Mouse (Mus musculus) ES-E14 (cell line): Measurements from ENCODE around the gene Hinfp. TPM values are rescaled to one million over a fixed set of nuclear protein-coding genes. Genes with fewer than 3 reads are reported as not detected.

ENCODE experiments used
- DNase-seq: peaks from one replicate; pipeline ENCODE4 v3.0.0-alpha.2; 2013; ENCODE audit warnings: low read depth, low spot score
- H3K27ac ChIP-seq: 2 replicates; pipeline ENCODE4 v1.5.1; 2012; ENCODE audit warnings: low read depth, mild to moderate bottlenecking, low read length, moderate library complexity, mixed read lengths; ENCODE audit not compliant: poor library complexity, insufficient read depth, severe bottlenecking
- H3K36me3 ChIP-seq: 2 replicates; pipeline ENCODE4 v1.6.1; 2012; ENCODE audit warnings: mild to moderate bottlenecking, low read length, moderate library complexity, mixed read lengths; ENCODE audit not compliant: control insufficient read depth, poor library complexity, insufficient read depth, severe bottlenecking
- H3K4me1 ChIP-seq, 2 experiments: fragments of 150-350 bp in 1 of 2; sonication (generic) in 1 of 2; 2 replicates each; pipeline ENCODE4 v1.6.1; 2012; ENCODE audit warnings: low read length in 2 of 2, mild to moderate bottlenecking in 1 of 2, mixed read lengths in 1 of 2; ENCODE audit not compliant: control insufficient read depth in 2 of 2, insufficient read depth in 2 of 2, poor library complexity in 1 of 2
- H3K4me3 ChIP-seq, 2 experiments: fragments of 150-350 bp in 1 of 2; sonication (generic) in 1 of 2; 2 replicates each; pipeline ENCODE4 v1.5.1; 2012; ENCODE audit warnings: low read length in 2 of 2, low read depth in 1 of 2, mild to moderate bottlenecking in 1 of 2, mixed read lengths in 1 of 2; ENCODE audit not compliant: insufficient read depth in 1 of 2, poor library complexity in 1 of 2, severe bottlenecking in 1 of 2
- H3K9ac ChIP-seq: 2 replicates; pipeline ENCODE4 v1.6.1; 2012; ENCODE audit warnings: low read depth, mild to moderate bottlenecking, low read length, mixed read lengths; ENCODE audit not compliant: poor library complexity, insufficient read depth, severe bottlenecking
- H3K9me3 ChIP-seq: fragments of 150-350 bp; sonication (generic); 2 replicates; pipeline ENCODE4 v1.6.1; 2012; ENCODE audit warnings: low read depth, mild to moderate bottlenecking, low read length; ENCODE audit not compliant: control insufficient read depth, insufficient read depth
- CHD2 ChIP-seq: IDR thresholded peaks from 2 replicates; pipeline ENCODE4 v1.6.1; 2014; ENCODE audit warnings: mild to moderate bottlenecking, low read depth, low read length, inconsistent platforms
- HCFC1 ChIP-seq: IDR thresholded peaks from 2 replicates; pipeline ENCODE4 v1.6.1; 2012; ENCODE audit warnings: low read length, inconsistent platforms, borderline replicate concordance; ENCODE audit not compliant: insufficient read depth
- MAFK ChIP-seq: IDR thresholded peaks from 2 replicates; pipeline ENCODE4 v1.6.1; 2014; ENCODE audit warnings: mild to moderate bottlenecking, low read depth, low read length, inconsistent platforms; ENCODE audit not compliant: insufficient read depth
- ZC3H11A ChIP-seq: IDR thresholded peaks from 2 replicates; pipeline ENCODE4 v1.6.1; 2012; ENCODE audit warnings: low read depth, mild to moderate bottlenecking, inconsistent platforms, low read length, borderline replicate concordance
- ZNF384 ChIP-seq: IDR thresholded peaks from 2 replicates; pipeline ENCODE4 v1.6.1; 2012; ENCODE audit warnings: low read depth, low read length, inconsistent platforms
- in situ Hi-C, 2 experiments: fragments of 600-800 bp; cut with MboI; formaldehyde crosslinking; loops; one replicate each; pipeline ENCODE4 v1.15.1; 2025; ENCODE audit warnings: low sequenced_read_pairs in 2 of 2, inconsistent platforms in 1 of 2; ENCODE audit not compliant: unreplicated experiment in 2 of 2
- total RNA-seq: library from RNA; depleted of rRNA; stranded (reverse); fragments of 300-350 nt; gene quantifications from 2 replicates; pipeline ENCODE4 v1.2.3, GENCODE M21; 2012

The Hinfp gene
- total RNA-seq, 1 experiment = 29.1 TPM

GRCm38 (mm10) chr9:44327926-44328325, 22.5 kb upstream of the Hinfp start:
- peaks cover 0 to 6% of the 10 kb centered on the region in 2 experiments; a peak in 1 of 4 replicates for H3K4me1 ChIP-seq
- H3K9me3 ChIP-seq = no peaks in the 10 kb centered on the region
- in situ Hi-C loops = no loop called here
- peak overlapping the region; percentile 92; the same call in 1 of the 2 replicates for H3K9ac ChIP-seq
- no peak overlapping the region for H3K27ac ChIP-seq
- H3K36me3 ChIP-seq = peaks cover 10% of the 10 kb centered on the region; the same call in 1 of the 2 replicates
- TF ChIP-seq ZC3H11A (no peak), MAFK (no peak), ZNF384 (no peak), HCFC1 (no peak), CHD2 (no peak)
- peak overlapping the region; percentile 77 to 92 for H3K4me3 ChIP-seq
- no peak for DNase-seq

- Histone ChIP-seq H3K4me3 (peak overlapping the region; percentile 77 to 92), H3K9me3 (no peaks in the 10 kb centered on the region), H3K4me1 (peaks cover 2 to 3% of the 10 kb centered on the region in 2 experiments; a peak in 2 of 4 replicates), H3K27ac (peak overlapping the region; percentile 59), H3K36me3 (peaks cover 6% of the 10 kb centered on the region; the same call in 1 of the 2 replicates), H3K9ac (peak overlapping the region; percentile 92)
- DNase-seq = no peak
- no peak for TF ChIP-seq MAFK
- TF ChIP-seq HCFC1 = 0 out of 2 replicates have a peak, but pooled peaks have one; percentile 35
- TF ChIP-seq ZC3H11A = no peak
- no peak for TF ChIP-seq ZNF384
- TF ChIP-seq CHD2 = no peak
- in situ Hi-C loops = no loop called here
Observed at GRCm38 (mm10) chr9:44327064-44327711, 21.7 kb upstream of the Hinfp start.

- peak; percentile 97 for TF ChIP-seq HCFC1
- TF ChIP-seq CHD2 = peak; percentile 53; the same call in 1 of the 2 replicates
- TF ChIP-seq ZNF384 = no peak
- no peak for TF ChIP-seq MAFK
- TF ChIP-seq ZC3H11A = no peak
- Histone ChIP-seq H3K36me3 (peaks cover 4% of the 10 kb centered on the region; the same call in 1 of the 2 replicates), H3K27ac (peak overlapping the region; percentile 59), H3K4me3 (peak overlapping the region; percentile 77 to 92), H3K9me3 (no peaks in the 10 kb centered on the region), H3K9ac (peak overlapping the region; percentile 92), H3K4me1 (peaks cover 2 to 3% of the 10 kb centered on the region in 2 experiments; a peak in 2 of 4 replicates)
- DNase-seq = peak; percentile 73
- in situ Hi-C loops = no loop called here
Observed at GRCm38 (mm10) chr9:44326371-44327063, 21.0 kb upstream of the Hinfp start.

GRCm38 (mm10) chr9:44325768-44326370, 20.4 kb upstream of the Hinfp start, which contains the start of gene Dpagt1:
Dpagt1 (plus strand) TSS chr9:44326019.
- Histone ChIP-seq H3K36me3 (peaks cover 4% of the 10 kb centered on the region; the same call in 1 of the 2 replicates), H3K9ac (peak within 1 kb of the TSS; percentile 92), H3K27ac (peak within 1 kb of the TSS; percentile 59), H3K9me3 (no peaks in the 10 kb centered on the region), H3K4me1 (peaks cover 2 to 3% of the 10 kb centered on the region in 2 experiments; a peak in 2 of 4 replicates), H3K4me3 (peak within 1 kb of the TSS; percentile 77 to 92)
- DNase-seq = no peak
- TF ChIP-seq CHD2 (no peak), ZNF384 (0 out of 2 replicates have a peak, but pooled peaks have one; percentile 3)
- in situ Hi-C loops = no loop called here
